ENCODE assay signal across 16 mouse cellular contexts in the genomic region with DNA sequence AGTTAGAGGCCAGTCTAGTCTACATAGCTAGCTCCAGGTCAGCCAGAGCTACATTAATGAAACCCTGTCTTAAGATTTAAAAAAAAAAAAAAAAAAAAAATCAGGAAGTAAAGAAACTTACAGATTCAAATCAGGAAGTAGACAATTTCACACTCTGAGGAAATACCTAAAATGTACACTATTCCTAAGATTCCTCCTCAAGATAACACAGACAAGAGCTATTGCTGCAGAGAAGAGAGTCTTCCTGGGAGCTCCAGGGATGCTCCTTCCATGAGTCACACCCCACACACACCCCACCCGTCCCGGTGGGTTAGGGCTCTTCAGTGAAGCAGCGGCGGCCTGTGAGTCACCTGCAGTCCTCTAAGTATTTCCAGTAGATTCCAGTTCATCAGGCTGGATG. TPM values are rescaled to one million over a fixed set of nuclear protein-coding genes. Genes with fewer than 3 reads are reported as not detected.
DNase-seq lines count a peak whose midpoint lies in the region; ATAC-seq and TF ChIP-seq lines count a peak whose summit lies in the region.
"Had no signal": no experiment of that assay in that cellular context is flagged by ENCODE, and none has a peak within 500 bp of the region (broad histone marks: within the 10 kb centered on the region; RNA-seq: fewer than 3 reads in every experiment).

No protein-coding gene starts in this region.

- ATAC-seq in erythroid progenitor cell, adult 5-6 weeks (replicated peaks; ENCODE audit: low FRiP score, poor library complexity, severe bottlenecking): no peak

- peak overlapping the region; percentile 82 for H3K27ac ChIP-seq in gastrocnemius, adult 2 months
- H3K27ac ChIP-seq: liver, embryonic 14.5 days had no signal

- H3K4me3 ChIP-seq in gastrocnemius, adult 2 months: peak overlapping the region; percentile 32
- H3K4me3 ChIP-seq: erythroblast, embryonic 14.5 days had no signal

- peak; percentile 32 for DNase-seq in gastrocnemius, adult 2 months
- no peak for DNase-seq in gastrocnemius, adult 18-20 months (ENCODE audit: low spot score)
- peak; percentile 45 to 46 for DNase-seq in B cell, adult 2 months
- DNase-seq in adrenal gland, postnatal 10 days: peak; percentile 36
- peak; percentile 18 for DNase-seq in lung, postnatal 14 days
- no peak for DNase-seq in thymus, postnatal 0 days (ENCODE audit: low spot score)
- no peak for DNase-seq in urinary bladder, postnatal 10 days (ENCODE audit: low spot score)
- DNase-seq: thymus, adult 2 months had no signal

- intact Hi-C loops in gastrocnemius, adult 2 months (cut with DNase I): no loop called here

- TF ChIP-seq CTCF in gastrocnemius, adult 2 months (IDR thresholded peaks at IDR 0.05): no peak

RNA-seq across cellular contexts. Expression of a gene that starts 13.3 kb away (rescaled TPM):
- total RNA-seq in gastrocnemius, adult 2 months (2021): 10 to 100 TPM; 10.7 to 11.8 TPM
- total RNA-seq in gastrocnemius, adult 18-20 months (2021): 10 to 100 TPM; 10.0 to 12.9 TPM
- 10 to 100 TPM; 10.5 to 13.8 TPM for total RNA-seq in adrenal gland, postnatal 10 days (2021)
- total RNA-seq in erythroid progenitor cell, adult 5-6 weeks (2015; ENCODE audit: low replicate concordance): 0.42 and 6.5 TPM in 2 replicates
- total RNA-seq in erythroid progenitor cell, adult 5-6 weeks (2017; ENCODE audit: low replicate concordance): 0.83 and 6.9 TPM in 2 replicates
- polyA plus RNA-seq in thymus, postnatal 0 days (2015; fragmentation: Nextera tagmentation; extraction: Ambion mirVana): 16.5 and 22.6 TPM in 2 replicates

RNA-seq across cellular contexts. Expression of a gene that starts 13.5 kb away (rescaled TPM):
- total RNA-seq in gastrocnemius, adult 2 months (2021): 100 to 1,000 TPM; 112 to 139 TPM
- total RNA-seq in gastrocnemius, adult 18-20 months (2021): 100 to 1,000 TPM; 117 to 119 TPM
- total RNA-seq in adrenal gland, postnatal 10 days (2021): 100 to 1,000 TPM; 309 to 414 TPM
- total RNA-seq in erythroid progenitor cell, adult 5-6 weeks (2015; ENCODE audit: low replicate concordance): 38.6 and 46.5 TPM in 2 replicates
- 16.0 and 21.9 TPM in 2 replicates for total RNA-seq in erythroid progenitor cell, adult 5-6 weeks (2017; ENCODE audit: low replicate concordance)
- 56.6 and 65.6 TPM in 2 replicates for polyA plus RNA-seq in thymus, postnatal 0 days (2015; fragmentation: Nextera tagmentation; extraction: Ambion mirVana)

RNA-seq across cellular contexts. Expression of a gene that starts 58.2 kb away (rescaled TPM):
- not detected for total RNA-seq in gastrocnemius, adult 2 months (2021)
- not detected for total RNA-seq in gastrocnemius, adult 18-20 months (2021)
- 1 to 10 TPM; 2.3 to 4.2 TPM for total RNA-seq in adrenal gland, postnatal 10 days (2021)
- not detected in 2 replicates for total RNA-seq in erythroid progenitor cell, adult 5-6 weeks (2015; ENCODE audit: low replicate concordance)
- not detected in 2 replicates for total RNA-seq in erythroid progenitor cell, adult 5-6 weeks (2017; ENCODE audit: low replicate concordance)
- polyA plus RNA-seq in thymus, postnatal 0 days (2015; fragmentation: Nextera tagmentation; extraction: Ambion mirVana): 2.7 and 4.5 TPM in 2 replicates
- total RNA-seq: heart, postnatal 25 days; midbrain, postnatal 0 days had no signal
- polyA plus RNA-seq: cortical plate, adult 2 months; erythroblast, embryonic 14.5 days; gonadal fat pad, adult 2 months; midbrain, postnatal 0 days; small intestine, adult 2 months had no signal

Comparison
In these comparisons a context has a peak if more than half of its experiments do, and no peak if none do; other contexts are left out.
1. DNase-seq: peak in gastrocnemius, adult 2 months (single experiment), B cell, adult 2 months (2 of 2), adrenal gland, postnatal 10 days (single experiment) and lung, postnatal 14 days (single experiment); none in gastrocnemius, adult 18-20 months (single experiment), thymus, postnatal 0 days (single experiment) and urinary bladder, postnatal 10 days (single experiment).